Mouse (Mus musculus): ENCODE results near the gene Eid3.

The Eid3 gene

GRCm38 (mm10) chr10:82860929-82861315 lies 5.5 kb upstream of the Eid3 start:
- no peak for DNase-seq (ENCODE audit: low spot score)

- no peak for DNase-seq (ENCODE audit: low spot score)
Measured at GRCm38 (mm10) chr10:82863106-82863680, 3.2 kb upstream of the Eid3 start.

GRCm38 (mm10) chr10:82863827-82864226 lies 2.6 kb upstream of the Eid3 start:
- DNase-seq (ENCODE audit: low spot score): no peak

DNA sequence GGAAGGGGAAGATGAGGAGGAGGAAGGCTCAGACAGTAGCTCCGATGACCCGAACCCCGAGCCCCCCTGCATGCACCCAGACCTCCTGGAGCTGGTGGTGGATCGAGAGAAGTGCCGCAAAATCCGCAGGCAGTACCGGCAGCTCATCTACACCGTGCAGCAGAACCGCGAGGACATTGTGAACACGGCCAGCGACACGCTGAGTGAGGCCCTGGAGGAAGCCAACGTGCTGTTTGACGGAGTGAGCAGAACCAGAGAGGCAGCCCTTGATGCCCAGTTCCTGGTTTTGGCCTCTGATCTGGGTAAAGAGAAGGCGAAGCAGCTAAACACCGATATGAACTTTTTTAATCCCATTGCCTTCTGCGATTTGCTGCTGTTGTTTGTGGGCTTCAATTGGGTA lies 406 bp downstream of the Eid3 start:
- no peak for DNase-seq (ENCODE audit: low spot score)

GRCm38 (mm10) chr10:82868418-82869086 lies 2.1 kb downstream of the Eid3 start:
- no peak for DNase-seq (ENCODE audit: low spot score)

GRCm38 (mm10) chr10:82875446-82875845 lies 9.0 kb downstream of the Eid3 start:
- no peak for DNase-seq (ENCODE audit: low spot score)

DNA sequence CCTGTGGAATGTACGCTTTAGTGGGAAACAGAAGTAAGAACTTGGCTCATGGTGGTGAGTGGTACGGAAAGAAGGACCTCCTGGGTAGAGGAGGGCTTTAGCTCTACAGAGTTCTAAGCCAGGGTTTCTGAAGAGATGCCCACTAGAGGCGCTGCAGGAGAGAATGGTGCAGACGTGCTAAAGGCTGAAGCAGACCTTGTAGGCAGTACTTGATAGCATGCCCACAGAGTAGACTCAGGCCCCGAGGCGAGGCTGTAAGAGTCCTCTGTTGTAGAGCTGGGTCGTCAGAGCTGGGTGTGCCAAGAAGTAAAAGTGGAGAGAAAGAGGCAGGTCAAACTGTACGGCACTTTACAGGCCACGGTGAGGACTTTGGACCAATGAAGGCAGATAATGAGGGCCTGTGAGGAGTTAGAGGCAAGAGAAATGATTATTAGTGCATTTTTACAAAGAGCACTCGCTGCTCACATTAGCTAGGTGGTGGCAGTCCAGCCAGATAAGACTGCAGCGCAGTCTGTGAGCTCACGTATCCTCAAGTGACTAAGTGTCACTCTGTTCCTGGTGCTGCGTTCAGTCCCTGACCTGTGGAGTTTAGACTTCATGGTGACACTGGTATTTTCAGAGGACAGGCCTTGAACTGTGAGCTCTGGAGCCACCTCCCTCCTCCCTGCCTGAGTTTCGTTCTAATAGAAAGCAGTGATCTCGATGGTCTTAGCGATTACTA lies 9.8 kb downstream of the Eid3 start:
- no peak for DNase-seq (ENCODE audit: low spot score)

- DNase-seq (ENCODE audit: low spot score): no peak
Measured at GRCm38 (mm10) chr10:82887354-82887753, 20.9 kb downstream of the Eid3 start.

- no peak for DNase-seq (ENCODE audit: low spot score)
Measured at GRCm38 (mm10) chr10:82888576-82888975, 22.1 kb downstream of the Eid3 start.

DNA sequence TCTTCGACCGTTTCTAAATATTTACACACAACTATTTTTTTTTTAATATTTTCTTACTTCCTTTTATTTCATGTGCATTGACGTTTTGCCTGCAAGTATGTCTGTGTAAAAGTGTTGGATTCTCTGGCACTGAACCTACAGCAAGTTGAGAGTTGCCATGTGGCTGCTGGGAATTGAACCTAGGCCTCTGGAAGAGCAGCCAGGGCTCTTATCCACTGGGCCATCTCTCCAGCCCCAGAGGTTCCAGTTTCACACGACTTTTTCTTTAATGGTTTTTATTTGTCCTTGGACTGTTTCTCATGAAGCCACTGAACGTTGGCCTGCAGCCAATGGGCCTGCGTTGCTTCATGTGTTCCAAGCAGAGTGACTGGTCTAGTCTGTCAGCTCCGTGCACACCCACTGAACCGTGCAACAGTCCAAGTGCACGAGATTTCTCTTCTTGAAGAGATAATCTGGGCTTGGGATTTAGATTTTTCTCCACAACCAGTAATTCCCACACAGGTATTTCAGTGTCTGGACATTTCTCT lies 23.1 kb downstream of the Eid3 start:
- DNase-seq (ENCODE audit: low spot score): peak; percentile 61

DNA sequence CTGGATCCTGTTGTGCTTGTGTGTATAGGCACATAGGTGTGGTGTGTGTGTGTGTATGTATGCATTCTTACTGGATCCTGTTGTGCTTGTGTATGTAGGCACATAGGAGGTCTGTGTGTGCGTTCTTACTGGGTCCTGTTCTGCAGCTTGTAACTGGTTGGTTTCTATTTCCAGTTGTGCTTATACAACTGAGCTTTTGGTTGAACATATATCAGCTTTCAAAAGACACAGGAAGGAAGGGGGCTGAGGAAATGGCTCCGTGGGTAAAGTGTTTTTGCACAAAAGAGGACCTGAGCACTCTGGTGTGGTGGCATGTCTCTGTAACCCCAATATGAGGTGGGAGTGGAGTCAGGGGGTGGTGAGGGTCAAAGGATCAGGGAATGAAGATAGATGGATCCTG lies 24.5 kb downstream of the Eid3 start:
- no peak for DNase-seq (ENCODE audit: low spot score)

GRCm38 (mm10) chr10:82891427-82891826 lies 25.0 kb downstream of the Eid3 start:
- no peak for DNase-seq (ENCODE audit: low spot score)

GRCm38 (mm10) chr10:82892442-82893055 lies 26.1 kb downstream of the Eid3 start:
- DNase-seq (ENCODE audit: low spot score): no peak

DNA sequence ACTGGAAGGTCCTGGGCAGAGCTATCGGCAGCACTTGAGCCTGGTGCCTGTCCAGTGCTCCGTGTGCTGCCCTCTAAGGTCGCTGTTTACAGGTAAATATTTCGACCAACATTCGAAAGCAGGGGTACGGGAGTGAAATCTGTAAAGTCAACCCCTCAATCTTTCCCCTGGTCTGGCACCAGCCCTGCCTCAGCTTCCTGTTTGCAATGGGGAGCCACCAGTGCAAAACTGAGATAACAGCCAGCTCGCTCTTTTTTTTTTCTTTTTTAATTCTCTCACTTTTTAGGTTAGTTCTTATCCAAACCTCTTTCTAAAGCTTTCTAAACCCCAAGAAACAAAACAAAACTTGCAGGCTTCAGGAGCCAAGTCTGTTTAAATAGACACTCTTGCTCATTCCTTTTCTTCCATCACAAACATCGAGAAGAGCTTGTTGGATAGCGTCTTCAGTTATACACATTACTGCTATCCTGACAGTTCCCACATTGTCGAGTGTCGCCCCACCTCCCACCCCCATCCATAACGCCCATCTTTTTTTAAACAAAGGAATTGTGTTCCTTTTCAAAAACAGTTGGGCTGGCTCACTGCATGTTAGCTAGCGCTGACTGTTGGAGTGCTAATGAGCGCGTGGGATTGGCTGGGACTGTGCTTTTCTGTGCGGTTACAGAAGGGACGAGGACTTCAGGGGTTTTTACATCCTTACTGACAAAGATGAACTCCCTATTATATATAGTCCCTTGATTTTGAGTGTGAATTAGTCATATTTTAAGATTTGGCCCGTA lies 27.6 kb downstream of the Eid3 start:
- no peak for DNase-seq (ENCODE audit: low spot score)

GRCm38 (mm10) chr10:82897936-82898335 lies 31.5 kb downstream of the Eid3 start:
- no peak for DNase-seq (ENCODE audit: low spot score)

GRCm38 (mm10) chr10:82898893-82899292 lies 32.5 kb downstream of the Eid3 start:
- no peak for DNase-seq (ENCODE audit: low spot score)

DNA sequence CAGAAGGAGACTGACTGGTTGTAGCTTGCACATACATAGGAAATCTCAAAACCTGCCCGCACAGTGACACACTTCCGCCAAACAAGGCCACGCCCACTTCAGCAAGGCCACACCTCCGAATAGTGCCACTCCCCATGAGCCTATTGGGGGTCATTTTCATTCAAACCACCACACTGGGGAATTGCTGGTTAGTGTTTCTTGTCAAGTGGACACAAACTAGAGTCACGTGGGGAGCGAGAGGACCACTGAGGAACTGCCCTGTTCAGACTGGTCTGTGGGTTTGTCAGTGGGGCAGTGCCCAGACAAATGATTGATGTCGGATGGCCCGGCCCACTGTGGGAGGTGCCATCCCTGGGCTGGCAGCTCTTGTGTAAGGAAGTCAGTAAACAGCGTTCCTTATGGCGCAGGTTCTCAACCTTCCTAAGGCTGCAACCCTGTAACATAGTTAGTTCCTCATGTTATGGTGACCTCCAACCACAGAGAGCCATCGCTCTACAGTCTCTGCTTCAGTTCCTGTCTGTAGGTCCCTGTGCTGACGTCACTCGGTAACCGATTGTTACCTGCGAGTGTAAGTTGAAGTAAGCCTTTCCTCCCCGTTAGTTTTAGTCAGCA lies 33.5 kb downstream of the Eid3 start:
- no peak for DNase-seq (ENCODE audit: low spot score)

DNA sequence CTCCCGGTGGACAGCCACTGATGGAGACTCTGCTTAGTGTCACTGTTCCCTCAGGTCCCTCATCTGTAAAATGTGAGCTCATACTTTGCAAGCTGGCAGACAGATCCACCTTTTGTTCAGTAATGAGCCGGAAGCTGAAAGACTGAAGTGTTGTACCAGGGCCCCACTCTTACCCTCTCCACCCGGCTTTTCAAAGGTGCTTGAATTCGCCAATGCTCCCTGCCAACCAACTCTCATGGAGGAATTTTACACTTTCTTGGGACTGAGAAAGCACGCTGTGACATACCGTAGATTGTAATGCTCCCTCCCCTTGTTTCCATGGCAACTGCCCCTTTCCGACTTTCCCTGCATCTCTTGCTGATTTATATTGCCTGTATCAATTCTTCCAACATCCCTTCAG lies 34.1 kb downstream of the Eid3 start:
- no peak for DNase-seq (ENCODE audit: low spot score)

DNA sequence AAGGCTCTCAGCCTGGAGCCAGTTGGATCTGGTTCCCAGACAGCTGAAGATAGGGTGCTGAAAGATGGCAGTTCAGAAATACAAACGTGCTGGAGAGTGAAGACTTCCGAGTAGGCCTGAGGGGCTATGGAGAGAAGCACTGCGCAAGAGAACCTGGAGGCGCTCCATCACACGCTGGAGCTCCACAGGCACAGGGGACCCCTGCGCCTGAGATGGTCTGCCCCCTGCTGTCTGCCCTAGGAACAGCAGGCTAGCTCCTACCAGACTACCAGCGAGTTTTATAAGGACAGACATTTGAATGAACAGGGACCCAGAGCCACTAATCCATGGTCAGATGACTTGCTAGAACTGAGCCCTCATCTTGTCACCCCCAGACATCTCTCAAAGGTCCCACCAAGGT lies 35.0 kb downstream of the Eid3 start:
- DNase-seq (ENCODE audit: low spot score): peak; percentile 85

- no peak for DNase-seq (ENCODE audit: low spot score)
Measured at GRCm38 (mm10) chr10:82908526-82908925, 42.1 kb downstream of the Eid3 start.

DNA sequence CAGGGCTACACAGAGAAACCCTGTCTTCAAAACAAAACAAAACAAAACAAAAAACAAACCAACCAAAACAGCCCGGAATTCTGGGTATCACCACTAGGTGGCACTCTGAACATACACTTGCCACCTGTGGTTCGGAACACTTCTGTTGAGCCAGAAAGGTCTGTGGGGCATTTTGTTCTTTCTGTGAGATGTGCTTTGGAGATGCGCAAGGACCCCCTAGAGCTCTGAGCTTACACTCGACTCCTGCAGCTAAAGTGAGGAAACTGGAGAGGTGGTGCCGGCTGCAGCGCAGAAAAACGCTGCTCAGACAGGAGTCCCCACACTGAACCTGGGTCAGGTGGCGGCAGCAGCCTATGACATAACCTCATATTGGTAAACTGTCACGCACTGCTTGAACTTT lies 43.0 kb downstream of the Eid3 start:
- peak; percentile 48 for DNase-seq (ENCODE audit: low spot score)

DNA sequence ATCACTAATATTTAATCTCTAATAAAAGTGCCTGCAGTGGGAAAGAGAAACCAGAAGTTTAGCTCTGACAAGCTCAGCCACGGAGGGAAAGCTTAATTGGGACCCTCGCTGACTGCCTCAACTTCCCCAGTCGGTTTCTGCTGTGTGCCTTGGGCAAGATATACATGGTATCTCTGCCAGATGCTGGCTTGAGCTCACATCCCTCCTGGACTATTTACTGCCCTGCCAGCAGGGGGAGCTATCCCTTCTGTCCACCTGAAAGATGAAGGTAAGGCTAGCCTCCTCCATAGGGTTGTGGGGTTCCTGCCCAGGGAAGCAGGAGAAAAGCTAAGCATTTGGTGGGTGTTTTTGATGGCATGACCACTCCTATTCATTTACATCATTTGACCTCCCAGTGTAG lies 43.8 kb downstream of the Eid3 start:
- DNase-seq (ENCODE audit: low spot score): no peak

All from ovary, postnatal 36 days (tissue).